Mouse (Mus musculus): ENCODE results near the gene 1190002N15Rik. TPM values are rescaled to one million over a fixed set of nuclear protein-coding genes. Genes with fewer than 3 reads are reported as not detected.

Gene 1190002N15Rik
- polyA plus RNA-seq (2016; fragmentation: Nextera tagmentation; extraction: Ambion mirVana) = 6.7 and 7.9 TPM in 2 replicates

GRCm38 (mm10) chr9:94537970-94538822 lies at the start of gene 1190002N15Rik:
Gene 1190002N15Rik (minus strand): TSS chr9:94538081.
- Histone ChIP-seq H3K36me3 (no peaks in the 10 kb centered on the region), H3K27me3 (ENCODE audit: insufficient read depth, poor library complexity, severe bottlenecking) (no peaks in the 10 kb centered on the region), H3K9me3 (no peaks in the 10 kb centered on the region), H3K27ac (peak within 1 kb of the TSS; percentile 96), H3K4me1 (replicated peaks) (peaks cover 45% of the 10 kb centered on the region), H3K4me3 (peak within 1 kb of the TSS; percentile 86)
- peak; percentile 96 for DNase-seq (ENCODE audit: low spot score)
- under 1% methylated on average over 99 of the region's 104 CpGs for WGBS

DNA sequence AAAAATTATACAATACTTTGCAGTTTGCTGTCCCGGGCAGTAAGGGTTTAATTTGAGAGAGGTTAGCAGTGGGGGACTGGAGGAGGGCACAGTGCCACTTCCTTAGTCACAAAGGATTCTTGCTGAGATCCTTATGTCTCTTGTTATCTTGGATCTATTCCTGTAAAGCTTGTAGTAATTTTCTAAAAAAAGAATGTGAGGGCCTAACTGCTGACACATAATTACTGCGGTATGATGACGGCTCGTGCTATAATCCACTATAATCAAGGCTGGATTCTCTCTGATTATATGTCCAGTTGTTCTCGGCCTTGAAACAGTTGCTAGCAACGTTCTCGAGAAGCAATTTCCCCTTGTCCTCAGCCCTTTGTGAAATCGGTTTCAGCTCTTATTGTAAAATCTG lies 44.4 kb upstream of the 1190002N15Rik start:
- no peak for DNase-seq (ENCODE audit: low spot score)
- Histone ChIP-seq H3K36me3 (no peaks in the 10 kb centered on the region), H3K9me3 (no peaks in the 10 kb centered on the region), H3K4me1 (replicated peaks) (no peaks in the 10 kb centered on the region), H3K27ac (no peak overlapping the region), H3K4me3 (no peak overlapping the region), H3K27me3 (ENCODE audit: insufficient read depth, poor library complexity, severe bottlenecking) (no peaks in the 10 kb centered on the region)
- 73% methylated on average over 8 of the region's 8 CpGs for WGBS

GRCm38 (mm10) chr9:94581661-94582060 lies 43.8 kb upstream of the 1190002N15Rik start:
- Histone ChIP-seq H3K27me3 (ENCODE audit: insufficient read depth, poor library complexity, severe bottlenecking) (no peaks in the 10 kb centered on the region), H3K9me3 (no peaks in the 10 kb centered on the region)
- no peak for DNase-seq (ENCODE audit: low spot score)

DNA sequence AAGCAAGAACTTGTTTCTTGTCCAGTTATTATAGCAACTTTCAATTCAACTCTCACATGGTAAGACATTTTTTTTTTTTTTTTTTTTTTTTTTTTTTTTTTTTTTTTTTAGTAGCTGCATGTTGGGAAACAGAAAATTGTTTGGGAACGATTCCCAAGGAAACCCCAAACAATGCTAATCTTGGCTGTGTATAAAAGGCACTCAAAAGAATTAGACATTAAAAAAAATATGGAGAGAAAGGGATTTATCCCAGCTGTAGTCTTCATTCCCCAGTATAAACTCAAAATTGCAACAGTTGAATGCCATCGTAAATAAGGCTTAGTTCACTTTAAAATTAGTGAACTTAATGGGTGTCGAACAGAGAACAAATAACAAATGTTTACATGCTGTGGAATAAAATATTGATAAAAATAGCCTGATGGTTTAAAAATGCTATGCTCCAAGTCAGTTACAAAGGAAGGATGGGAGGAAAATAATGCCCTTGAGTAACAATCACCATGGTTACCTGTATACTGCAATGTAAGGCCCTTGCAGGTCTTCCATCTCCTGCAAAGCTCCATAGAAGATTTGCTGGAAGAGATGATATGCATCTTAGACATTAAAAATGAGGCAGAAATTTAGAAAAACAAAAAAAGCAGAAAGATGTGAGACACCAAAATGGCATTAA lies 42.3 kb upstream of the 1190002N15Rik start:
- Histone ChIP-seq H3K4me3 (no peak overlapping the region), H3K36me3 (no peaks in the 10 kb centered on the region), H3K4me1 (replicated peaks) (no peaks in the 10 kb centered on the region), H3K27ac (no peak overlapping the region), H3K9me3 (no peaks in the 10 kb centered on the region), H3K27me3 (ENCODE audit: insufficient read depth, poor library complexity, severe bottlenecking) (no peaks in the 10 kb centered on the region)
- 91% methylated on average over 3 of the region's 3 CpGs for WGBS
- no peak for DNase-seq (ENCODE audit: low spot score)

More at GRCm38 (mm10) chr9:94581661-94582060, 43.8 kb upstream of the 1190002N15Rik start:
- H3K4me1 ChIP-seq (replicated peaks) = no peaks in the 10 kb centered on the region
- H3K4me3 ChIP-seq = no peak overlapping the region
- no peak overlapping the region for H3K27ac ChIP-seq
- WGBS = 89% methylated on average over 4 of the region's 4 CpGs
- no peaks in the 10 kb centered on the region for H3K36me3 ChIP-seq

- WGBS = 74% methylated on average over 1 of the region's 1 CpGs
- Histone ChIP-seq H3K9me3 (no peaks in the 10 kb centered on the region), H3K27me3 (ENCODE audit: insufficient read depth, poor library complexity, severe bottlenecking) (no peaks in the 10 kb centered on the region), H3K27ac (no peak overlapping the region), H3K4me1 (replicated peaks) (no peaks in the 10 kb centered on the region), H3K36me3 (no peaks in the 10 kb centered on the region), H3K4me3 (no peak overlapping the region)
- no peak for DNase-seq (ENCODE audit: low spot score)
These were observed 33.9 kb upstream of the 1190002N15Rik start for GRCm38 (mm10) chr9:94571802-94572201.

DNA sequence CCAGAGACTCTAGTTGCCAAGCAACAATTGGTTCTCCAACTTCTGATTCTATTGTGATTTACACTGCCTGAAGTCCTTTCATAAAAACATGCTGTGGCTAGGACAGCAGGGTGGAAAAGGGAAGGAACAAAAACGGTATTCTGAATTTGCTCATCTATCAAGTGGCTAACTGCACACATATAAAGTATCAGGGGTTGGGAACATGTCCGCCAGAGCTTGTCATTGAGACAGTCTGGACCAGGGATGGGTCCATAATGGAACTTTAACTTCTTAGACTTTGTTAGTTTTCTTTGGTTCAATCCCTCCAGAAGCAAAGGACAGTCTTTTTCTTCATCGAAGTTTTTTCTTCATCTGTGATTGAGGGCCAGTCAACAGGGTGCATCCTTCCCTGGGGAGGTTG lies 30.5 kb upstream of the 1190002N15Rik start:
- H3K4me3 ChIP-seq = no peak overlapping the region
- no peaks in the 10 kb centered on the region for H3K36me3 ChIP-seq
- no peaks in the 10 kb centered on the region for H3K9me3 ChIP-seq
- H3K27me3 ChIP-seq (ENCODE audit: insufficient read depth, poor library complexity, severe bottlenecking) = no peaks in the 10 kb centered on the region
- H3K4me1 ChIP-seq (replicated peaks) = no peaks in the 10 kb centered on the region
- no peak for DNase-seq (ENCODE audit: low spot score)
- H3K27ac ChIP-seq = no peak overlapping the region
- 79% methylated on average over 3 of the region's 3 CpGs for WGBS

GRCm38 (mm10) chr9:94567722-94568314 lies 29.9 kb upstream of the 1190002N15Rik start:
- Histone ChIP-seq H3K9me3 (no peaks in the 10 kb centered on the region), H3K27me3 (ENCODE audit: insufficient read depth, poor library complexity, severe bottlenecking) (no peaks in the 10 kb centered on the region), H3K4me1 (replicated peaks) (no peaks in the 10 kb centered on the region), H3K36me3 (no peaks in the 10 kb centered on the region), H3K27ac (no peak overlapping the region; the same call in 1 of the 2 replicates), H3K4me3 (no peak overlapping the region)
- WGBS = 69% methylated on average over 5 of the region's 5 CpGs
- no peak for DNase-seq (ENCODE audit: low spot score)

DNA sequence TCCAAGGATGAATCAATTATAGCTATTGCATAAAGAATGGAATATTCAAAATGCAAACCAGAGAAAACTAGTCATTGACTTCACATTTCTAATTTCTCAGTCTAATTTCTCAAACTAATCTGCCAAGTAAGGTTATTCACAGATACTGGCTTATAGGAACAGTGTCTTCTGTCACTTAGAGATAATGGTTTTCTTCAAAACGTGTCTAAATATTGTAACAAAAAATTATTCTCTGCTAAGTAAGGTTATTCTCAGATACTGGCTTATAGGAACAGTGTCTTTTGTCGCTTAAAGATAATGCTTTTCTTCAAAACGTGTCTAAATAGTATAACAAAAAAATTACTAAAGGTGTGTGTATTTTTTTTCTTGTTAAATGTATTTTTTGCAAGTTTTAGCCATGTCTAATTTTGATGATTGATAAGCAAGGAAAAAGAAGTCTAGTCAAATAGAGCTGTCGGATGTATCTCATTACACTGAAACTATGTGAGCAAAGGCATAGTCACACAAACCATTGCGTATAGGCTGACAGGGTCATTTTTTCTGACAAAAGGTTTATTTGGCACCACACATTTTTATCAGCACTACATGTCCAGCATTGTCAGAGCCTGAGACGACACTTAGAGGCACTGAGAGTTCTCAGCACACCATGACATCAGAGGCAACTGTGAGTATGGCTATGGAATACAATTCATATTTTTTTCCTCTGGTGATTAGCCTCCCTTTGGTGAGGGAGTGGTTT lies 19.1 kb upstream of the 1190002N15Rik start:
- no peaks in the 10 kb centered on the region for H3K4me1 ChIP-seq (replicated peaks)
- H3K9me3 ChIP-seq = no peaks in the 10 kb centered on the region
- no peaks in the 10 kb centered on the region for H3K27me3 ChIP-seq (ENCODE audit: insufficient read depth, poor library complexity, severe bottlenecking)
- 80% methylated on average over 6 of the region's 6 CpGs for WGBS
- H3K4me3 ChIP-seq = no peak overlapping the region
- no peak for DNase-seq (ENCODE audit: low spot score)
- no peak overlapping the region for H3K27ac ChIP-seq
- H3K36me3 ChIP-seq = no peaks in the 10 kb centered on the region

DNA sequence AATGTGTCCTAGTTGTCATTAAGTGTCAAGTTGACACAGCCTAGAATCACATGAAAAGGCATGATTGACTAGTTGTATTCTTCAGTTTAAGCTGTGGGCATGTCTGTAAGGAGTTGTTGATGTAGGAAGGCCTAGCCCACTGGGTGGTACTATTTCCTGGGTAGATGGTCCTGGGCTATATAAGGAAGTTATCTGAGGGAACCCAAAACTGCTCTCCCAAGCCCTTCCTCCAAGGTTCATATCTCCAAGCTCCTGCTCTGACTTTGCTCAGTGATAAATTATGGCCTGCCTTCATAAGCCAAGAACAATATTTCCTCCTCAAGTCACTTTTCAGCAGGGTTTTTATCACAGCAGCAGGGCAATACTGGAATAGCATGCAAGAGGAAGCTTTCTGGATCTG lies 18.4 kb upstream of the 1190002N15Rik start:
- Histone ChIP-seq H3K36me3 (no peaks in the 10 kb centered on the region), H3K27ac (no peak overlapping the region), H3K4me3 (no peak overlapping the region), H3K4me1 (replicated peaks) (no peaks in the 10 kb centered on the region), H3K9me3 (no peaks in the 10 kb centered on the region), H3K27me3 (ENCODE audit: insufficient read depth, poor library complexity, severe bottlenecking) (no peaks in the 10 kb centered on the region)
- DNase-seq (ENCODE audit: low spot score) = no peak

- no peaks in the 10 kb centered on the region for H3K4me1 ChIP-seq (replicated peaks)
- 80% methylated on average over 2 of the region's 2 CpGs for WGBS
- no peak for DNase-seq (ENCODE audit: low spot score)
These were observed 12.7 kb upstream of the 1190002N15Rik start for GRCm38 (mm10) chr9:94550493-94551095.

DNA sequence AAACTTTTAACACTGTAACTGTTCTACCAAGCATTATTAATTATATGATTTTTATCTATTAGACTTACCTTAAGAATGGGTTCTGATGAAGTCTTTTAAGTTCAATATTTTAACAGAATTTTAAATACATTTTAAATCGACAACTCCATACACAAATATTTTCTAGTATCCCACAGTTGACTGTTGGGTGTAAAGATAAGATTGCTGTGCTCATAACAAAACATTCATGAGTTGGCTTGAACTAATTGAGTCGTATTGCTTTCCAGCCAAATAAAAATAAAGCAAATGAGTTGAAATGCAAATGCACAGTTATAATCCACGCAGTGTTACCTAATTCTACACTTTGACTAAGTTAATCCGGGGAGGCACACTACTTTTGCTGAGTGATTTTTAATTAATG lies 6.0 kb upstream of the 1190002N15Rik start:
- WGBS = 87% methylated on average over 4 of the region's 4 CpGs
- Histone ChIP-seq H3K27ac (no peak overlapping the region), H3K4me3 (no peak overlapping the region), H3K9me3 (no peaks in the 10 kb centered on the region), H3K36me3 (no peaks in the 10 kb centered on the region; the same call in 1 of the 2 replicates), H3K27me3 (ENCODE audit: insufficient read depth, poor library complexity, severe bottlenecking) (no peaks in the 10 kb centered on the region), H3K4me1 (replicated peaks) (peaks cover 19% of the 10 kb centered on the region)
- no peak for DNase-seq (ENCODE audit: low spot score)

More at GRCm38 (mm10) chr9:94550493-94551095, 12.7 kb upstream of the 1190002N15Rik start:
- H3K27me3 ChIP-seq (ENCODE audit: insufficient read depth, poor library complexity, severe bottlenecking) = no peaks in the 10 kb centered on the region
- no peak overlapping the region for H3K27ac ChIP-seq
- no peaks in the 10 kb centered on the region for H3K36me3 ChIP-seq
- H3K4me3 ChIP-seq = no peak overlapping the region
- no peaks in the 10 kb centered on the region for H3K9me3 ChIP-seq
